Mouse (Mus musculus): ENCODE results near the gene Dars.
A peak's percentile ranks its signal among the peaks of the same experiment; 100 is the strongest.

Dars gene

DNA sequence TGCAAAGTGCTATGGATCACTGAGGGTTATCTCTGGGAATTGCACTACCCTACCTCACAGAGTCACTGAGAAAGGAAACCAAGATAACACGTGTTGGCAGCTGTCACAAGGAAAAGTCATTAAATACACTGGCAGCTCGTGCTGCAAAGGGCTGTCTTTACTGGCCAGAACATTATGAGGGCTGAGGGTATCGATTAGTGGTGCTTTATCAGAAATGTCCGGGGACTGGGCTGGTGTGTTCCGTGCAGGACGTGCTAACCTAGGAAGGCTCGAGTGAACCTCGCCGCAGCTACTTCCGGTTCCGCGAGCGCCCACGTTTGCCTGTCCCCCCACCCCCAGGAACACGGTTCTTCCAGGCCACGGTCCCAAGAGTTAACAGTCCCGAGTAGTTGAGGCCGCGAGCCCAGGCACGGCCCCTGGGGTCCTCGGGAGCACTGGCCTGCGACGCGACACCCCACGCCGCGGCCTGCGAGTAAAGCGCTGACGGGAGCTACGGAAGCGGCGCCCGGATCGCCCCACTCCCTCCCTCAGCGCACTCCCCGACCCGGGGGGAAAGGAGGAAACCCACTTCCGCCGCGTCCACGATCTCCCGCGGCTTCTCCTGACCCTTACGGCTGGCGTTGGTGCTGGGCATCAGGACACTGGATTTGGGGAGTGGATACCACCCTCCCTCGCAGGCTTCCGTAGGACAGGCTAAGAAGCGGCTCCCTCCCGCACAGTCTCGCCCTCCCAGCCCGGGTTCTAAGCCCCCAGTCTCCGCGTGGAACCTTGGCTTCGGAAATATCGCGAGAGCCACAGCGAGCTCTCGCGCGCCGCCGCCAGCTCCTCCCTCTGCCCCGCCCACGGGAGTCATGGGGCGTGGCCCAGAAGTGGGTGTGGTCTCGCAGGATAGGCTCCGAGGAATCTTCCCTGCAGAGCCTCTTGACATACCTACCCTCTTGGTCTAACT, at the start of gene Dars:
Dars (minus strand) TSS at position 785 of the 949 bp plus-strand sequence.
- DNase-seq (ENCODE audit: low spot score in 2 of 2): peak; percentile 83 to 96

- DNase-seq (ENCODE audit: low spot score in 2 of 2): no peak
Measured at GRCm38 (mm10) chr1:128466828-128467227, 49.7 kb upstream of the Dars start.

DNA sequence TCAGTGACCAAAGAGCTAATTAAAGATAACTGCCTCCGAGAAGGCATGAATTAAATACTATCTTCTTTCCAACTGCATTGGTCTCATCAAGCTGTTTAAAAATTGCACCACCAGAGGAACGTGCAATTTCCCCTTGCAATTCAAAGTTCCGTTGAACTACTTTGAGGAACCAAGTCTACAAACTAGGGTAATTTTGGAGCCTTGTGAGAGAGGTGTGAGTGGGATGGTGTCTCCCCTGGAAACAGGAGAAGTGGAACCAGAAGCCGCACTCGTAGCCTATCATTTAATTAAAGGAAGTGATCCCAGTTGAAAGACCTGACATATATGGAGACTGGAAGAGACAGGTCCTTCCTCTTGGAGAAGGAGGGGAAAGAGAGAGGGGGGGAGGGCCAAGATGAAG, 46.3 kb upstream of the Dars start:
- DNase-seq (ENCODE audit: low spot score in 2 of 2): no peak

DNA sequence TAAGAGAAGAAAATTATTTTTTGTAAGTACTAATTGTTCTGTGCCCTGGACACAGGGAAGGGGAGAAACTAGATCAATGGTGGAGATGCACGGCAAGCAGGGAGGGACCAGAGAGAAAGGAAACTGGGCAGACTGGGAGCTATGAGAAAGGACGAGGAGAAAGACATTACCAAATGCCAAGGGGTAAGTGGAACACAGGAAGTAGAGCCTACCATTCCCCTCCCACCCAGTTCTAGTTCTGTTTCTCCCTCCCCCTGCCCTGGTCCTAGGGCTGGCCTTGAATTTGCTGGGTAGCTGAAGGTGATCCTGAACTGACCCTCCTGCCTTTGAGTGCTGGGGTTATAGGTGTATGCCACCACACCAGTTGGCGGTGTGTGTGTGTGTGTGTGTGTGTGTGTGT, 45.2 kb upstream of the Dars start:
- DNase-seq (ENCODE audit: low spot score in 2 of 2): no peak

DNA sequence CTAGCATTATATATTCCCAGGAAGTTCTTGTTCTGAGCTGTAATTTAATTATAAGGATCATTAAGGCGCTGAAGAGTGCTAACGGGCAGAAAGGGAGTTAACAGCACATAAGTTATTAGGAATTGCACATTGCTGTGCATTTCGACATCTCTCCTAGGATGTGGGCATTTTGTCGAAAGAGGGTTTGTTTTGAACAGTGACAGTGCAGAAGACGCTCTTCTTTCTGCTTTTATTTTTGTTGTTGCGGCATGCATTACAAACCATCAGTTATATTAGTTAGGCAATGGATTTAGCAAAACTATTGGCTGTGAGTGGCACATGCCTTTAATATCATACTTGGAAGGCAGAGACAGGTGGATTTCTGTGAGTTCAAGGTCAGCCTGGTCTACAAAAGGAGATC, 43.6 kb upstream of the Dars start:
- DNase-seq (ENCODE audit: low spot score in 2 of 2): no peak

DNA sequence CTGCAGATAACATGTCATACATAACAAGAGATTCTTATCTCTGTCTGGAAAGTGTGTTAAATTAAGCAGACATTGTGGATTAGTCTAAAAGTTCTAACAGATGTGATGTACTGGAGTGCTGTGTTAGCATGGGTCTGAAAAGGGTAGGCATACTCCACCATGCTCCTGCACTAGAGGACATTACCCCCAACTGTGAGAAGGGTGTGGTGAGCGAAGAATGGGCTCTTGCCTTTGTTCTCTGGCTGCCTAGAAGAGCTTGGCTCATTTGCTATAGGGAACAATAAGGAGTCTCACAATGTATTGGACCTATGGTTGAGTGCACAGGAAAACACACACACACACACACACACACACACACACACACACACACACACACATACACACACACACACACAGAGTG, 42.3 kb upstream of the Dars start:
- DNase-seq (ENCODE audit: low spot score in 2 of 2): no peak

DNA sequence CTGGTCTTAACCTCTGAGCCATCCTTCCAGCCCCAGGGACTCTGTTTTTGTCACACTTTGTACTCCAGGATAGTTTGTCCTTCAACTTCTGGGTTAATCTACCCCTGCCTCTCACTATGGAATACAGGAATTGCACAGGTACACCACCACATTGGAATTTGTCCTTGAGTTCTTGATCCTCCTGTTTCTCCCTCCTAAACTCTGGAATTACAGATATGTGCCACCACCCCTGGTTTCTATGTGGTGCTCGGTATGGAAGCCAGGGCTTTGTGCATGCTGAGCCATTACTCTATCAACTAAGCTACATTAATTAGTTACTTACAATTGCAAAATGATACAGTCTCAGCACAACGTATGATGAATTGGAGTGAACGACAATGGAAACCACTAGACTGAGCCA, 41.8 kb upstream of the Dars start:
- no peak for DNase-seq (ENCODE audit: low spot score in 2 of 2)

DNA sequence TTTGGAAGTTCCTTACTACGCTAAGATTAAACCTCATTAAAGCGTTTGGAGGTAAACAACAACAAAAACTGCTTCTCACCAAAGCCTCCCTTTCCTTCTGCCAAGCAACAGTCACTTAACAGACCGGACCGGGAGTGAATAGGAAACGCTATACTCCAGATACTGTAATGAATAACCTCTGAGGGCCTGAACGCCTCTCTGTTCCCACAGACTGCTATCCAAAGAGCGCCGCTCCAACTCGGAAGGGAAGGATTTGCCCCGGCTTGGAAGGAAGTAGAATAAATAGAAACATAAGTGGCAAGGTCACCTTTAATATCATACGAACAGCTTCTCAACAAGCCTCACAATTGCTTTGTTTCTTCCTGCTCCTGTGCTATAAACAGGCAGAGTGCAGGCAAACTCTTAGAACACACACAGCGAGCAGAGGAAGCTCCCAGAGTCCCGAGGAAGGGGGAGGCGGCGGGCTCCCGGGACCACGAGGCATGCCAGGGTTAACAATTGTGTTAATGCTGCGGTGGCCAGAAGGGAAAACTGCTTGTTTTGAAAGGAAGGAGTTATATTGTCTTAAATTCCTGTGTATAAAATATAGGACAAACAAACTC, 39.8 kb upstream of the Dars start:
- DNase-seq (ENCODE audit: low spot score in 2 of 2): no peak

GRCm38 (mm10) chr1:128456271-128456670, 39.1 kb upstream of the Dars start:
- DNase-seq (ENCODE audit: low spot score in 2 of 2): no peak

- no peak for DNase-seq (ENCODE audit: low spot score in 2 of 2)
Measured at GRCm38 (mm10) chr1:128452210-128452609, 35.0 kb upstream of the Dars start.

GRCm38 (mm10) chr1:128451183-128451582, 34.0 kb upstream of the Dars start:
- DNase-seq (ENCODE audit: low spot score in 2 of 2): no peak

DNA sequence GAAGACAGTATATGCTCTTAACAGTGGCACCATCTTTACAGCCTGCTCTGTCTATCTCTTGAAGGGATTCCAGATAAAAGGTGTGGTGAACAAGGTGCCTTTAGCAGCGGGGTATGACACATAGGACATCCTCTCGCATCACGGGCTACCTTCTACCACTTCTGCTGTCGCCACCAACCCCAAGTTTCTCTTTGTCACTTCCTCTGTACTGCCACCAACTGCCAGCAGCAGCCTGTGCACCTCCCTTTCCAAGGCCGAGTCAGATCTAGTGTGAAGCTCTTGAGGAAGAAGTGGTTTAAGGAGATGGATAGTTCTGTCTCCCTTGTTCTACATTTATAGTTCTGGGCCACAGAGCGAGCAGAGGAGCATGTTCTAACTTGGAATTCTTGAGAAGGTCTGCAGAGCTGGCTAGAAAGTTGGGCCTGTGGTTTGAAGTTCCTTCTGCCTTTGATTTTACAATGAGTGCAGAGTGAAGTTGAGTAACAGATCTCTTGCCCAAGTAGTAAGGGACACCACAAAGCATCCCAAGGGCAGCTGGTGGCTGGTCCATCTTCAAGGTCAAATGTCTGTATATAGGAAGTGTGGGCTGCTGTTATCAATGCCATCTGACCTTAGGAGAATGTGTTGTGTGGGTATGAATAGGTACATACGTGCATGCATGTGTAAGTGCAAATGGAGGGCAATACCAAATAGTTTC, 30.2 kb upstream of the Dars start:
- no peak for DNase-seq (ENCODE audit: low spot score in 2 of 2)

GRCm38 (mm10) chr1:128443890-128444839, 27.0 kb upstream of the Dars start:
- no peak for DNase-seq (ENCODE audit: low spot score in 2 of 2)

DNA sequence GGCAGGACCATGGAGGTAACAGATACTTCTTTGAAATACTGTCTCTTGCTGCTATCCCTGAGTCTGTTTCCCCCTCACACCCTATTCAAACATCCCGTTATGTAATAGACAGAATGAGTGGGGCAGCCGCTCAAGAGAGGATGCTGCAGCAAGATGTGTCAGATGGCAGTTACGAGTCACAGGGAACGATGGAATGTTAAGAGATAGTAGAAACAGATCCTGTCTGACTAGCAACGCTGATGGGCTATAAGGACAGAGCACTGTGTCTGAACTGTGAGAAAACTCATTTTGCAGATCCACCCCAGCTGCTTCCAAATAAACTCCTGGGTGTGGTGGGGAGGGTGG, 23.9 kb upstream of the Dars start:
- DNase-seq (ENCODE audit: low spot score in 2 of 2): no peak

DNA sequence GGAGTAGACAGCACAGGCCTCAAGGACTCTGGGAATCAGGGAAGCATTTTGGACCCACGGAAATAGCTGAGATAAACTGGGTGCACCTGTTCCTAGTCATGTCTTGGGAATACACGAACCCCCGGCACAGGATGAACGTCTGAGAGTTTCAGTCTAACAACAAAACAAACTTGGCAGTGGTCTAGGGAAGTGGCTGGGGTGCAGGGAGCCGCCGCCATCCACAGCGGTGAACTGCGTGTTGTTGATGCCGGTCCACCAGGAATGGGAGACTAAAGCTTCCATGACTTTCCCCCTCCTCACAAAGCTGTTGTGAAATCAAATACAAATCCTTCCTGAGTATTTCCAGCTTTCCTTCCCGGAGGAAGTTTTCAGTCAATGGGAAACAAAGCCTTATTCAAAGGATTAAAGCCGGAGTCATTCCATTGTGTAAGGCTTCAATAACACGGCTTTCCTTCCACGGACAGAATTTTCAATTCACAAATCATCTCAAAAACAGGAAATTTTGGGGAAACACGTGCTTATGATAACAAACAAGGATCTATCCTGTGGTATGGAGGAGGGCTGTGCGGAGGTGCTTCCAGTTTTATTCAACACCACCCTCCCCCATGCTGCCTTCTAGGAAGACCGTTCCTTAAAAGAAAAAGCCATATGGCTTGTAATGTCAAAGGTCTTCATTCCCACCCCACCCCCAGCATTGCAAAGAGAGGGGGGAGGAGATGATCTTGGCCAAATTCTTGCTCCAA, 23.4 kb upstream of the Dars start:
- no peak for DNase-seq (ENCODE audit: low spot score in 2 of 2)

DNA sequence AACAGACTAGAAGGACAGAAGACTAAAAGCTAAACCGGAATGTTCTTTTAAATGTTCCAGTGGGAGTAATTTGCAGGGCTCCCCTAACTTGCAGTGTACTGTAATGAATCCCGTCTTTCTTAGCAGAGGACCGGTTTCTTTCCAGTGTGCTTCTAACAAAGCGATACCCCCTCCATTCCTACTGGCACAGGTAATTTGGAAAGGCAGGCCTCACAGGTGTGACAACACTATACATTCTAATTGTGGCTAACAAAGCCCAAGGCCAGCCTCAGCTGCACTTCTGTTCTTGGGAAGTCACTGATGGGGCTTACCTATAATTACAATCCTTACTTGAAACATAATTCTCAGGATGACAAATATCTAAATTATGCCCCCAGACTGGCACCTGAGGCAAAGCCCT, 22.4 kb upstream of the Dars start:
- no peak for DNase-seq (ENCODE audit: low spot score in 2 of 2)

- no peak for DNase-seq (ENCODE audit: low spot score in 2 of 2)
Measured at GRCm38 (mm10) chr1:128438526-128438925, 21.4 kb upstream of the Dars start.

DNA sequence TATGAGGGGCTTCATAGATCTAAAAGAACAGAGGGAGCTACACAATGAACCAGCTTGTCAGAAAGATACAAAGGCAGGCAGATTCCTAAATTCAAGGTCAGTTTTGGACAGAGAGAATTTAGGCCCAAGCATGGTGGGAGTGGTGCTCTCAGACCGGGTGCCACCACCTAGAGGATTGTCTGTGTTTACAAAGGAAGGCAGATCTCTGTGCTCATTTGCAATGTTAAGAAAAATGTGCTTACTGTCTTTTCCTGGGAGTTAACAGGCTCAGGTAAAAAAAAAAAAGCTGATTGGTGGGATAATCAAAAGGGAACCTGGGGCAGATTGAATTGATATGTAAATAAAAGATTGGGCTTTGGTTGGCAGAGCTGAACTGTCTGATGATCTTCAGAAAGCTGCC, 20.1 kb upstream of the Dars start:
- DNase-seq (ENCODE audit: low spot score in 2 of 2): no peak

- DNase-seq (ENCODE audit: low spot score in 2 of 2): no peak
Measured at GRCm38 (mm10) chr1:128436015-128436414, 18.8 kb upstream of the Dars start.

DNA sequence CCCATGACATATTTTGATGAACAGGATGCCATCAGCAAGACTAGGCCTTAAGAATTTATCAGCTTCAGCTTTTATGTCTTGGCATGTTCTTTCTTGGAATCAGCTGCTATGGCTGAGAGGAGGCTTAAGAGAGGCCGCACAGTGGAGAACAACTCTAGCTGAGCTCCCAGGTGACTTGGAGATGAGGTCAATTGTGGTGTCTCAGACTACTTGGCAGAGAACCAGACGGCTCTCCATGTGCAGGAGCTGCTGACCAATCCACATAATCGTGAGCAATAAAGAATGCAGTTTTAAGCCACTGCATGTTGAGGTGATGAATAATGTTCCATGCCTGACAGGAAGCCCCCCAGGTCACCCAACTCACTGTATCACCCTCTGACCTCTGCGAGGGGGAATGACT, 18.4 kb upstream of the Dars start:
- DNase-seq (ENCODE audit: low spot score in 2 of 2): no peak

DNA sequence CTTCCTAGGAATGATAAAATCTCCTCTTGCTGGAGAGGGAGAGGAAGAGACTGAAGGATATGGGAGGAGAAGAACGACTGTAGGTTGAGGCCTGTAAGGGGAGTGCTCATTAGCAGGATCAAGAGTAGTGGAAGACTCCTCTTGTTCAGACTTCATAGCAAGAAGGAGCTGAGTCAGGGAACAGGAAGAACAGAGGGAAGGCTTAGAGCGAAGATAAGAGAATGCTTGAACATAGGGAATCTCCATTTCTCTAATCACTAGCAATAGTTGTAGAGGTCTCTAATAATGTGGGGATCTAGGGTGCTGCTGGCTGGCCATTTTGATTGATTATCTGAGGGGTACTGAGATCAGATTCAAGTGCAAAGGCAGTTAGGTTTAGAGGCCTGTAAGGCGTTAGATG, 7.8 kb upstream of the Dars start:
- DNase-seq (ENCODE audit: low spot score in 2 of 2): no peak

Measured in urinary bladder, adult 18-20 months (tissue).